Mouse (Mus musculus) fibroblast of lung, adult 2 months (primary cell): ENCODE results near the gene Ncoa3.
A peak's percentile ranks its signal among the peaks of the same experiment; 100 is the strongest.

ENCODE experiments used
- DNase-seq: peaks from one replicate; pipeline ENCODE4 v3.0.0-alpha.2; 2011; ENCODE audit warnings: low read depth

Ncoa3 gene

DNA sequence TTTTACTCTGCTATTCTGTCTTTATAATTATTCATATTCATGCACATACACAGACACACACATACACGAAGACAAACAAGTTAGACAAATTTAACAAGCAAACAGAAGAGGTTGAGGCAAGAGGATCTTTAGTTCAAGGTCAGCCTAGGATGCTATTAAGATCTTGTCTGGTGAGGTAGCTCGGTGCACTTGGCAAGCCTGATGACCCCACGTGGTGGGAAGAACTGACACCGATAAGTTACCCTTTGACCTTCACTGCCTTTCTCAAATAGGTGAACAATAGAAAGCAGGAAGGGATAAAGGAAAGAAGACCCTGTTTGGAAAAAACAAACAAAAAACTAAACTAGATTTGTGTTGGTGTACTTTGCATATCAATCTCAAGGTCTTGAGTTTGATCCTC, 10.0 kb downstream of the Ncoa3 start:
- DNase-seq, result no peak

DNA sequence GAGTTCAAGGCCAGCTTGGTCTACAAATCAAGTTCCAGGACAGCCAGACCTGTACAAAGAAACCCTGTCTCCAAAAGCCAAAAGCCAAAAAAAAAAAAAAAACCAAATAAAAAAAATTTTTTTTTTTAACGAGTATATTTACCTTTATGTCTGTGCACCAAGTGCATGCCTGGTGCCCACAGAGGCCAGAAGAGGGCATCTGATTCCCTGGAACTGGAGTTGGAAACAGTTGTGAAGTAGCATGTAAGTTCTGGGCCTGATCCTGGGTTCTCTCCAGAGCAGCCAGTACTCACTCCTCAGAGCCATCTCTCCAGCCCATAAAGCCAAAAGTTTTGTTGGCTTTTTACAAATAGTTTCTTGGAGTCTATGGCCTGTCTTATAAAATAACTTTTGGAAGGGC, 10.6 kb downstream of the Ncoa3 start:
- no peak for DNase-seq

DNA sequence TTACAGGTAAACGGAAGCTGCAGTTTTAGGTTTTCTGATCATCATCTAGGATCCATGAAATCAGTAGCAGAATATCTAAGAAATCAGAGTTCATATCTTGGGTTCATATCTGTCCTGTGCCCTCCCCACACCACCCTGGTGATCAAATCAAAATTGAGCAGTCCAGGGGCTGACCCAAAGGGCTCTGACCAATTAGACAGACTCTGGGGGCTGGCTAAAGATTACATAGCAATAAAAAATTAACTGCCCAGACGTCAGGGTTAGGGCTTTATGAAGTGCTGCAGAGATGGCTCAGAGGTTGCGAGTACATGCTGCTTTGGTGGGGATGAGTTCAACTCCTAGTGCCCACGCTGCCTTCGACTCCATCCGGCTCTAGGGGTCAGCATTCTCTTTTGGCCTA, 14.6 kb downstream of the Ncoa3 start:
- no peak for DNase-seq

DNA sequence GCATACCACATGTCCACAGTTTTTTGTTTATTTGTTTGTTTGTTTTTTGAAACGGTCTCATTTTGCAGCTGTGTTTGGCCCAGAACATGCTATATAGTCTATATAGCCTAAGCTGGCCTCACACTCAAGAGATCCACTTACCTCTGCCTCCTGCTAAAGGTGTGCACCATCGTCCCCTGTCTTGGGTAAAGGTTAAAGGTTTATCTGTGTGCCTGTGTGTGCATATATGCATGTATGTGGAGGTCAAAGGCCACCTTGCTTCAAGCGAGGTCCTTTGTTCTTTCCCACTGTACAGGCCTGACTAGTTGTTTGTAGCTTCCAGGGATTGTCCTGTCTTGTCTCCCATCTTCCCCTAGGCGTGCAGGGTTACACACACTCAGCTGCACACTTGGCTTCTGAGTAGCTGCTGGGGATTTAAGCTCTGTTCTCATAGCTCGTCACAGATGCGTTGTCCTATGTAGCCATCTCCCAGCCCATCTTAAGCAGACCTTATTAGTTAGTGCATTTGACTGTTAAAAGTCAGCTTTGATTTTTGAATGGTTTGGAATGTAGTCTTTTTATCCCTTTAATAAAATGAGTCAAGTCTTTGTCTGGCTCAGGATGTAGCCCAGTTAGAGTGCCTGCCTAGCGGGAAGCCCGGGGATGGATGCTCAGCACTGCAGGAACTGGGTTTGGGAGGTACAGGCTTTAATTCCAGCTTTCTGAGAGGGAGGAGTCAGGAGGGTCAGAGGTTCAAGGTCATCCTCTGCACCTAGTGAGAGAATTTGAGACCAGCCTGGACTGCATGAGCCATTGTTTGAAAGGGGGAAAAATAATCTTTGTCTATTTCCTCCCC, 16.3 kb downstream of the Ncoa3 start:
- no peak for DNase-seq

DNA sequence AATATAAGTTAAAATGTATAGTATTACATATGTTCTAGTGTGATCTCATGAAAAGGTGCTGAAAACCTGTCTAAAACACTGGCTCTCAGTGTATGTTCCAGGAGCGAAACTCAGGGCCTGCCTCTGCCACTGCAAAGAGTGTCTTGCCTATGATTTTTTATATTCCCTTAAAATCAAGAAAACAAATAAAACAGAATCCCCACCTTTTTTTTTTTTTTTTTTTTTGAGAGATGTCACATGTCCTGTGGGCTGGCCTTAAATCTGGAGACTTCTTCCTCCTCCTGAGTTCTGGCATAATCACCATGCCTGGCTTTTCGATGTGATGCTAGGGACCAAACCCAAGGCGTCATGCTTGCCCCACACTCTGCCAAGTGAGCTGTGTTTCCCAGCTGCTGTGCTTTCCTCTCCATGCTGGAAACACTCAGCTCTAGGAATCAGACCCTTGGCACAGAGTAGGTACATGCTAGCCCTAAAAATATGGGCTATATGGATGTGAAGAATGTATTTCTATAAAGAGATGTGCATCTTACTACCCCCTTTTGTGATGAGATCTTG, 17.0 kb downstream of the Ncoa3 start:
- DNase-seq, result peak; percentile 59

DNA sequence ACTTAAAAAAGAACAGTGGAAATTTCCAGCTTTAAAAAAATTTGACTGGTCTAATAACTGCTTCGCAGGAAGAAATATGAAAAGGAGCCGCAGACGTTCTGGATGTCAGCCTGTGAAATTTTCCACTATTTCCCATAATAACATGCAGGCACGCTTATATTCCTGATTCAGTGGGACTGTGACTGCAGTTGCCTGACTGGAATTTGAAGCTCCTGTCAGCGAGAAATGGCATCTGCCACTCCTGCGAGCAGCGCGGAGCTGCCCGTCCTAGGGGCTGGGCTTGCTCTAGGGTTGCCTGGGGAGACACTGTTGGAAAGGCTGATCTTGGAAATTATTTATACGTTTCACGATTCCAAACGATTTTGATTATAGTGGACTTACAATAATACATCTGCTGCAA, 17.9 kb downstream of the Ncoa3 start:
- DNase-seq, result peak; percentile 39

DNA sequence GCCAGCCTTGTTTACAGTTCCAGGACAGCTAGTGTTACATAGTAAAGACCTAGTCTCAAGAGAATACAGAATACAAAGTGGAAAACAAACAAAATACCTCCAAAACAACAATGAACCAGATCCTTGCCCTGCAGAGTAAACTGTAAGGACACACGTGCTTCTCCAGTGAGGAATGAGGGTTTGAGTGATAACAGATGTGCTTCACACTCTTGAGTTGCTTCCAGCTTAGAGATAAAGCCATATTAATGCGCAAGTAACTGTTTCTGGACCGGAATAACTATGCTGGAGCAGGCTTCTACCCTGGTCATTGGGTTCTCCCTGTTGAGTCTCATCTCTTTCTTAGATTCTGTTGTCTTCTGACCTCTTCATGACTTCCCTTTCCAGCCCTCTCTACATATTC, 19.0 kb downstream of the Ncoa3 start:
- DNase-seq, result no peak

DNA sequence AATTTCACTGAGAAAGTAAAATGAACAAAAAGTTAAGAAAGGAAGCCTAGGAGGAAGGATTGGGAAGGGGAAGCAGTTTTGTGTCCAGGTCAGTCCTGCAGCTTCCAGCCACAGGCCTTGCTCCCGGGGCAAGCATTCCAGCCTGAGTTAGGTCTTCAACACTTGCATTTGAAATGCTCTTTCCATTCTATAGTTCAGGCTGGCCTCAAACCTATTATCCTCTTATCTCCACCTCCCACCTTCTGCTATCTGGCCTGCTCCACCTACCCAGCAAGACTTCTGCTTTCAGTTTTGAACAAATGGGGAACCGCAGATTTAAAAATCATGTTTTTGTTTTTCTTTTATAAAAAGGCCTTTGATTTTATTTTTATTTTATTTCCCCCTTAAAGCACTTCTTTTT, 19.7 kb downstream of the Ncoa3 start:
- DNase-seq, result no peak

DNA sequence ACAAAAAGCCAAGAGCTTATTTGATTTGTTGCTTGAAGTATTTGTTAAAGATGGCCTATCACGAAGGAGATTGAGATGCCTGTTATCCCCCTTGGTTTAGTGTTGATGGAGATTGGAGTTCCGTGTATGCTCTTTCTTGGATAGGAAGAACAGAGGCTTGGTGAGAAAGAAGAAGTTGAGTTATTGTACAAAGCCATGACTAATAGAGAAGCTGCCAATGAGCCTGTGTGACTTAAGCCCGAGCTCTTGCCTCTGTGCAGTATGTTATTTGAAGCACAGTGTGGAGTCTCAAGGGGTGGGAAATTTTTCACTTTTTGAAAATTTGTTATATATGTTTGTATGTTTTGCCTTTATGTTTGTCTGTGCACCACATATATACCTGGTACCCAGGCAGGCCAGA, 26.3 kb downstream of the Ncoa3 start:
- DNase-seq, result no peak

DNA sequence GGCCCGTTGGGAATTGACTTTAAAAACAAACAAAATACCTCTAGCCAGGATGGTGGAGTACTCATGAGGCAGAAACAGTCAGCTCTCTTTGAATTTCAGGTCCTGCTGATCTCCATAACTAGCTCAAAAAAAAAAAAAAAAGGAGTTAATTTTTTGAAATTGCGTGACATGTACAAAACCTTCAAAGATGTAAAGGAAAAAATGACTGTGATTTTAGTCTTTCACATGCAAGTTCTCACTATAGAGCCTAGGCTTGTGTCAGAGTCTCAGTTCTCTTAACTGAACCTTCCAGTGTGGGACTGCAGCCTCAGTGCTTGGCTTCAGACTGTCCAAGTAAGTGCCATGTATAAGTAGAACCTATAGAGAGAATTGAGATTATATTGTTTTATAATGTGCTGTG, 27.6 kb downstream of the Ncoa3 start:
- no peak for DNase-seq

DNA sequence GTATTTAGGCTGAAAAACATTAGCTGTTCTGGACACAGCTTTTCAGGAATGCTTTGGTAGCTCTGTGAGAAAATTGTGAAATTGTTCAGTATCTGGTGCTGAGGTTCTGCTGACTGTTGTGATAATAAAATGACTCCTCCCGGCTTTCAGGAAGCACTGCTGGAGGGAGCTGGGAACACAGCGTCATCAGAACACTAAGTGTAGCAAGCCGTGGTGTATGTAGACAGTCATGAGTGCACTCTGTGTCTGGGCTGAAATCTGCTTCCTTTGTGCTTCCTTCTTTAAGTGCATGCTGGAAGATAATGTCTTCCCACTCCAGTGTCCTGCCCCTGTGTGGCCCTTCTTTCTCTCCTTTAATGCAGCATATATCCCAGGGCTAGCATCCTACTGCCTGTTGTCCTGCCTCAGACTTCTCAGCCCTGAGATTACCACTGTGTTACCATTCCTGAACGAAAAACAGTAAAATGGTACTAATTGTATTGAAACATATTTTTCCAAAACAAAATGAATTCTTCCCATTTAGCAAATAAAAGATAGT, 28.7 kb downstream of the Ncoa3 start:
- peak; percentile 56 for DNase-seq

DNA sequence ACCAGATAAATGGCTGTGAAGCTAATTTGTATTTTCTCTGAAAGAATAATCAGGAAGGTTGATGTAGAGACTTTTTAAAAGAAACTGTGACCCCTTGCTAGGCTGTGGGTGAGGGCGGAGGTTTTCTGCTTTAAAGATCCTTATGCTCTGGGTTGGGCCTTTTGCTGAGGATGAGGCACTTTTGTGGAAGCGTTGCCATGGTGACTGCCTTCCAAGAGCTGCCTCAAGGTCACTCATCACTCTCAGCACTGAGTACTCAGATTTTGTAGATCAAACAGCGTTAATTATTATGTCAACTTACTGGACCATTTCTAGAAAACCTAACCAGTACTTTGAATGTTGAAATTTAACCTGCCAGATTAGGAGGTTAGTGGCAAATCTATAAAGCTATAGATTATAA, 29.2 kb downstream of the Ncoa3 start:
- DNase-seq, result no peak

DNA sequence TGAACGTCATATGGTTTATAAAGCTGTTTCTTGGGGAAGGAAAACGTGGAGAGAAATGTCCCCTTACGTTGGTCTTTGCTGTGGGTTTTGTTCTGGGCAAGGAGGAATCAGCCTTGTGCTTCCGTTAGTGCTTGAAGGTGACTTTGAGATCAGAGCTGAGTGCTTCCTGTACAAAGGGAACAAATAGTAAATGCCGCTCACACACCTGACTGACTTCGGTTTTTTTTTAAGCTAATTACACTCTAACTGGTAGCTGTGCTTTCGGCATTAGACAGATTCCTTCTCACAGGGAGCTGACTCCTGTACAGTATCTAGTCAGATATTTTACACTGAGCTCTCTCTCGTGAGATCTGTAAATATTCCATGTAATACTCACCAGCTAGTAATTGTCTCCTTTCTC, 29.9 kb downstream of the Ncoa3 start:
- DNase-seq, result no peak

DNA sequence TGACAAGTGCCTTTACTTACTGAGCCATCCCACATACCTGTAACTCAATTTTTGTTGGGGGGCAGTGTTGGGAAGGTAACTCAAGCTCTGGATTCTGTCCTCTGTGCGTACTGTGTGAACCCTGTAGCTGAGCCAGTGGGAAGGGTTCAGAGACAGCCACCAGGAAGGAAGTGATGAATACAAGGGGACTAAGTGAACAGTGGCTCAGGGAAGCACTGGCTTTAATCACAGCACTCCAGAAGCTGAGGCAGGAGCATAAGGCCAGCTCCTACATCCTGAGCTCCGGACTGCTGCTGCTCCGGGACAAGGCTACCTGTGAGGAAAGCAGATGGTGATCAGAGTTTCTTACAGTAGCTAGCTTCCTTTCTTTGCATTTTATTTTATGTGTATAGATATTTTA, 31.6 kb downstream of the Ncoa3 start:
- no peak for DNase-seq

DNA sequence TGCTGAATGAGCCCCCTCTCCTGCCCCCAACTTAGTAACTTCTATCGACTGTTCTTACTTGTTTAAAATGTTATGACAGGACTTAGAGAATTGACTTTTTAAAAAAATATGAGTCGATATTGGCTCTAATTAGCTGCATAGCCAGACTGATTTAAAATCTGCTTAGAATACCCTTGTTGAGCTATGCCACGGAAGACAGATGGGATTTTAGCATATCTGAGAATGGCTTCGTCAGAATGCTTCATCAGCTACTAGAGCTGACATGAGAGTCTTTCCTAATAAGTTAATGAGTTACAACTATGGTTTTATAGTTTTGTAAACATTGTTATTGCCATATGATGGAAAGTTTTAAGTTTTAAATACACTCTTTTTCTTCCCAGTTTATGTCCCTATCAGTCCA, 32.2 kb downstream of the Ncoa3 start:
- DNase-seq, result no peak

DNA sequence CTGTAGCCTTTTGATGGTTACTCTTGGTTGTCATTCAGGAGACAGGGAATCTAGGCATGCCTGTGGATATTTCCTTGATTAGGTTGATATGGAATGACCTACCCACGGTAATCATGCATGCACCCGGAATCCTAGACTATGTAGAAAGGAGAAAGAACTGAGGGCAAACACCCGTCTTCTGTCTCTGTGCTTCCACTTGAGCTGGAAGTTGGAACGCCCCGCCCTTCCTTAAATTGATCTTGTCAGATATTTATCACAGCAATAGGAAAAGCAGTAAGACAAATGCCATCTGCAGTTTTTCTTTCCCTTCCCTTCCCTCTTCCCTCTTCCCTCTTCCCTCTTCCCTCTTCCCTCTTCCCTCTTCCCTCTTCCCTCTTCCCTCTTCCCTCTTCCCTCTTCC, 33.5 kb downstream of the Ncoa3 start:
- no peak for DNase-seq

DNA sequence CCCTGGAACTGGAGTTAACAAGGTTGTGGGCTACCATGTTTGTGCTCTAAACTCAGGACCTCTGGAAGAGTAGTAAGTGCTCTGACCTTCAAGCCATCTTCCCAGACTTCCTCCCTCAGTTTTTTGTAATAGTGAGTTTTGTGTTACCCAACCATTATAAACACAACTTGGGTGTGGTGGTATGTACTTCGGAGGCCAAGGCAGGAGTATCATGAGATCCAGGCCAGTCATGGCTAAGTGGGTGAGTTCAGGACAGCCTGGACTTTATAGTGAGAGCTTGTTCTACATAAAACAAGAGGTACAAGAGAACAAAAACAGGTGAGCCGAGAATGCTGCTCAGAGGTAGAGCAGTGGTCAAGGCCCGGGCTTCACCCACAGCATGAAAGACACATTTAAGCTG, 35.4 kb downstream of the Ncoa3 start:
- no peak for DNase-seq

DNA sequence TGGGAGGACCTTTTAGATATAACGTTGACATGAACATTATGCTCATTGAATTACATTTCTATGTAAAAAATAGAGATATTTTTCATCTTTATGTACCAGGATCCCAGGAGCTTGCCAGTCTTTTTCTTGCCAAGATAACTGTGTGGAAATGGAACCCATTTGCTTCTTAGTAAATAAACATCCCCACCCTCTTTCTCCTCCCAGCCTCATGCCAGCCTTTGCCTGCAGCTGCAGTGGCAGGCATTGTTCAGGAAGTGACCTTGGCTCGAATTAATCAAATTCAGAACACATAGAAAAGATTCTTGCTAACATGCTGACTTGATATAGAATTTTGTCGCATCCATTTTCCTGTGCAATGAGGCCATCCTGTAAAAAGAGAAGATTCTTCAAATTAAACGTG, 36.8 kb downstream of the Ncoa3 start:
- DNase-seq, result no peak

DNA sequence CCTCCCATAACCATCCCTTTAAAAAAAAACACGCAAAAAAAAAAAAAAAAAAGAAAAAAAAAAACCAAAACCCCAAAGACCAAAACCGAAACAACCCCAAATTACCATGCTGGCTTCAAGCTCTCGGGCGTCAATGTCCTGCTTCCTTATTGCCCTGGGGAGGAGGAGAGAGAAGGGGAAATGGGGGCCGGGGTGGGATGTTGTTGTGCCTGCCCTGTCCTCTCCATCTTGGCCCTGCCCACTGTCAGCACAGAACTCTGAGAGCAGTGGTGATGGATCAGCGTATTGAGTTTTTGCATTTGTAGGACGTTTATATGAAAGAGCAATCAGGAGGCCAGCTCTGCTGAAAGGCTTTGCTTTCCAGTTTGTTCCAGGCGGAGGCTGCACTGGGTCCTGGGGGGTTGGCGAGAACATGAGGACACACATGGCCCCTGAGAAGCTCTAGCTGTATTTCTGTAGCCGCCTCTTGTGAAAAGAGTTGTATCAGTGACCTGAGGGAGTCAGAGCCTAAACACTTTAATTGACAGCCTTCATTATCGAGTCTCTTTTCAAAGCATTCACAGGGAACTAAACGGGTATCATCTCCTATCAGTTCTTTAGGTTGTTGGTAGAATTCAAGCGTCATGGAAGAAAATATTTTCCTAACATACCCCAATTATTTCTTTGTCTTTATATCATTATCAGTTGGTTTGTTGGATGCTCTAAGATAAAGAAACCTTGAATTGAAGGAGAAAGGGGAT, 38.0 kb downstream of the Ncoa3 start:
- no peak for DNase-seq

DNA sequence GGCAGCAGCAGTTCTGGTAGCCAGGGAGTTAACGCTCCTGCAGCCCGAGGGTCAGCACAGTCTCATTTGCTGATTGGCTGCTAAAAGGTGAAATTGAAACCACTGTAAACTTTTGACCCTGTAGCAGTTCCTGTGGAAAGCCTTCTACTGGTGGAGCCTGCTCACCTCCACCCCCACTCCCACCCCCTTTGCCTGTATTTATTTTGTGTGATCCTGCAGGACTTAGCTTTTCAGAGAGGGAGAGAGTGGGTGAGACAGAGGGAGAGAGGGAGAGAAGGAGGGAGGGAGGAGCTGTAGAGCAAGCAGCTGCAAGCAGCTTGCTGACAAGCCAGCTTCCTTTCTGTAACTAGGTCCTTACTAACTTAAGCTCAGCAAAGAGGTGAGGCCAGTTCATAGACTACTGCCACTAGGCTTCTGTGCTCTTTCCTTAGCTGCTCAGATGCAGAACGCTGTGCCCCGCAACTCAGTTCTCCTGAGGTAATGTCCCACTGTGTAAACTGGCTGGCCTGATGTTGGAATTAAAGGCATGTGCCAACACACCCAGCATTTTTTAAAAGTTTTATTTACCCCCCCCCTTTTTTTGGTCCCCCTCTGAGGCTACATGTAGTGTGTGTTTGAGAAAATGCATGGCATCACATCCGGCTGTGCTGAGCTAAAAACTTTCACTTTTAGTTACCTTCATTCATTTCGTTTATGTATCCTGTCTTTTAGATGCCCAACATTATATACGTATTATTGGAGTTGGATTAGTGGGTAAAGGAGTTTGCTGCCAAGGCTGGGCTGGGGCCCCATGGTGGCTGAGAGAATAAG, 38.9 kb downstream of the Ncoa3 start:
- peak; percentile 54 for DNase-seq

DNA sequence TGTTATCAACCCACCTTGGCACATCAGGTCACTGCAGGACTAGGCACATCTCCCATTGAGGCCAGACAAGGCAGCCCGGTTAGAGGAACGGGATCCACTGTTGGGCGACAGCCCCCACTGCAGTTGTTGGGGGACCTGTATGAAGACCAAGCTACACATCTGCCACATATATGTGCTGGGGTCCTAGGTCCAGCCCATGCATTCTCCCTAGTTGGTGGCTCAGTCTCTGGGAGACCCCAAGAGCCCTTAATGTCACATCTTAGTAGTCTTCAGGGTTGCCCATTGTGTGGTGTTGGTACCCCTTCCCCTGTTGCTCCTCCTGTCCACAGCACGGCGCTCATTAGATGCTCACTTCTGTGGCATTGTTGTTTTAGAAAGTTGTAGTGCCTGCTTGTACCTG, 40.2 kb downstream of the Ncoa3 start:
- DNase-seq, result no peak

DNA sequence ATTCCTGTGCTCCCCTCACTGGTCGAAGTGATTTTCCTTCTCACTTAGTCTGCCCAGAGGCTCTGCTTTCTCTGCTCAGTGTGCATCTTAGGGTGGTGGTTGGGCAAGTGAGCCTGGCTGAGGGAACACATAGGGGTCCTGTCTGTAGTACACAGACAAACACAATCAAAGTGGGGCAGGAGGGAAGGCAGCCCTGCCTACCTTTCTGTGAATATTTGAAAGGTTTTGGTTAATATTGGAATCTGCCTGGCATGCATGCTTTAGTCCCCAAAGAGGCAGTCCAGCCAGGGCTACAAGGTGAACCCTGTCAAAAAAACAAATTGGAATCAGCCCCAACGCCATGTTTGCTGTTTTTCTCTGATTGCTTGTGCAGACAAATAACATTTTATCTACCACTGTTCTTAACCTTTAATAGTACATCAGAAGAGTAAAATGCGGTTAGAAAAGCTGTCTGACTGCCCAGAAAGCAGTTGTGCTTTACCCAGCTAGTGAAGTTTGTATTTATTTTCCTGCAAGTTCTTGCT, 42.6 kb downstream of the Ncoa3 start:
- DNase-seq, result no peak
